Mouse (Mus musculus) limb, embryonic 14.5 days (tissue): ENCODE data around the gene F2rl2. TPM values are rescaled to one million over a fixed set of nuclear protein-coding genes. Genes with fewer than 3 reads are reported as not detected.

ENCODE experiments used
- ATAC-seq: fragments of 200-750 bp; cut with Nextera tagmentation; 2 replicates; pipeline ENCODE4 v1.8.0; 2017; ENCODE audit warnings: low read depth, moderate number of reproducible peaks, moderate TSS enrichment; ENCODE audit not compliant: low FRiP score
- DNase-seq: peaks from one replicate; pipeline ENCODE4 v3.0.0-alpha.2; 2015; ENCODE audit warnings: low spot score
- H3K27ac ChIP-seq: fragments of 300-500 bp; sonication (generic); replicated peaks from 2 replicates; pipeline ENCODE4 v1.5.1; 2014; ENCODE audit warnings: low read depth, mild to moderate bottlenecking, low read length, moderate library complexity, mixed read lengths
- H3K27me3 ChIP-seq: fragments of 300-500 bp; sonication (generic); 2 replicates; pipeline ENCODE4 v1.6.1; 2014; ENCODE audit warnings: low read length, mixed read lengths; ENCODE audit not compliant: control insufficient read depth, insufficient read depth
- H3K36me3 ChIP-seq: fragments of 300-500 bp; sonication (generic); 2 replicates; pipeline ENCODE4 v1.6.1; 2014; ENCODE audit warnings: mild to moderate bottlenecking, low read length, moderate library complexity, mixed read lengths; ENCODE audit not compliant: control insufficient read depth, insufficient read depth
- H3K4me1 ChIP-seq: fragments of 300-500 bp; sonication (generic); 2 replicates; pipeline ENCODE4 v1.6.1; 2014; ENCODE audit warnings: antibody characterized with exemption, low read length, mixed read lengths; ENCODE audit not compliant: control insufficient read depth, insufficient read depth
- H3K4me2 ChIP-seq: fragments of 300-500 bp; sonication (generic); replicated peaks from 2 replicates; pipeline ENCODE4 v1.6.1; 2014; ENCODE audit warnings: low read depth, mild to moderate bottlenecking, low read length, moderate library complexity; ENCODE audit not compliant: severe bottlenecking
- H3K4me3 ChIP-seq: fragments of 300-500 bp; sonication (generic); replicated peaks from 2 replicates; pipeline ENCODE4 v1.5.1; 2014; ENCODE audit warnings: low read length
- H3K9ac ChIP-seq: fragments of 300-500 bp; sonication (generic); 2 replicates; pipeline ENCODE4 v1.6.1; 2014; ENCODE audit warnings: mild to moderate bottlenecking, low read depth, low read length, moderate library complexity; ENCODE audit not compliant: severe bottlenecking
- H3K9me3 ChIP-seq: fragments of 300-500 bp; sonication (generic); 2 replicates; pipeline ENCODE4 v1.6.1; 2016; ENCODE audit warnings: low read length; ENCODE audit not compliant: control insufficient read depth
- POLR2A ChIP-seq: fragments of 200-500 bp; IDR thresholded peaks from 2 replicates; pipeline ENCODE4 v1.8.0; 2012; ENCODE audit warnings: inconsistent platforms, mild to moderate bottlenecking, moderate library complexity, borderline replicate concordance; ENCODE audit not compliant: insufficient read depth, insufficient read length; ENCODE audit errors: extremely low read depth
- WGBS: fragments of 180-500 bp; shearing (Covaris S2); extraction: QIAGEN DNeasy Blood & Tissue Kit; methylation state at CpG from one replicate; pipeline ENCODE4 v1.1.7; 2014; 5-methylcytosine and 5-hydroxymethylcytosine counted together
- polyA plus RNA-seq, 2 experiments: library from polyadenylated mRNA; depleted of rRNA in 1 of 2; stranded (reverse) in 1 of 2; unstranded in 1 of 2; fragments of >200 nt; fragmentation: Nextera tagmentation in 1 of 2; extraction: Ambion mirVana in 1 of 2; gene quantifications; 2 replicates each; pipeline versions ENCODE4 v1.2.1 to v1.2.3; 2012 to 2014

The F2rl2 gene
- polyA plus RNA-seq, 2 experiments = 0.16 to 0.33 TPM

DNA sequence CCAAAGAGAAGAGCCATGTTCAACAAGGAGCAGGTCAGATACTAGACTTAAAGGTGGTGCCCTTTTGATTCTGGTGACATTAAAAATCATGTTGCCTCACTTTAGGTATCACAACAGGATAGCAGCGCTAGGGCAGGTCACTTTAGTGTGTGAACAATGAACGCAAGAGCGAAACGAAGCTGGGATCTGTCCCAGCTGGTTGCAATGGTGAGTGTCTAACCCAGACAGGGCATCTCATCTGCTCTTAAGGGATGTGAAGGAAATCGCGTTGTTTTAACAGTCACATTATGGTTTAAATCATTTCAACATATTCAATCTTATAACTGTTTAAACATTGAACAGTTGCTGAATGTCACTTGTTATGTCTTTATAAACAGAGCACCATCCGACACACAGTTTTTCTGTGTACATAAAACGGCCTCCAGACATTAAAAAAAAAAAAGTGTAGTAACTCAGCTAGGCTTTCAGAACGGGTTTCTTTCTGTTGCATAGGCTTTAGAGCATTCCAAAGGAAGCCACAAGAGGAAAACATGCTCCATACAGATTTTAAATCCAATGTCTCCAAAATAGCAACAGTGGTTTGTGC lies 46.3 kb downstream of the F2rl2 start:
- ATAC-seq (no peak), DNase-seq (no peak)
- no peak overlapping the region for H3K4me2 ChIP-seq
- no peak overlapping the region for H3K9ac ChIP-seq
- H3K27ac ChIP-seq = no peak overlapping the region
- H3K27me3 ChIP-seq = no peaks in the 10 kb centered on the region
- H3K9me3 ChIP-seq = no peaks in the 10 kb centered on the region
- peaks cover 37% of the 10 kb centered on the region for H3K4me1 ChIP-seq
- H3K36me3 ChIP-seq = no peaks in the 10 kb centered on the region
- no peak overlapping the region for H3K4me3 ChIP-seq
- no peak for TF ChIP-seq POLR2A
- WGBS = 64% methylated on average over 9 of the region's 9 CpGs

DNA sequence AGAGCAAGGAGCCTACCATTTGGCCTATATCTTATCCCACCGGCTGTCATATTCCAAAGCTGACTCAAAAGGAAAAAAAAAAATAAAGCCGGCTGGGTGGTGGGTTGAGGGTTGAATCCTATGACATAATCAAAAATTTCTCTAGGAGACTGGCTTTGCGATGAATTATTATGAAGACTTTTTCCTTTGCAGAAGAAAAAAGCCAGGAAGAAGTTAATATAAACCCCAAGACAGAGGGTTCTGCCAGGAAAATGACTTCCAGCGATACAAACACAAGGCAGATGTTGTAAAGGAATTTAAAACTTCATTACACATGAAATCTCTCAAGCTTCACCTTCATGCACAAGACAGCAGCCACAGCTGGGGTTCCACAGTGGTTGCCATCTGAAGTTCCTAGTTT lies 48.8 kb downstream of the F2rl2 start:
- Histone ChIP-seq H3K4me1 (peaks cover 34% of the 10 kb centered on the region), H3K27me3 (no peaks in the 10 kb centered on the region), H3K9ac (no peak overlapping the region), H3K4me3 (no peak overlapping the region), H3K9me3 (no peaks in the 10 kb centered on the region), H3K27ac (no peak overlapping the region), H3K36me3 (no peaks in the 10 kb centered on the region), H3K4me2 (no peak overlapping the region)
- 56% methylated on average over 4 of the region's 4 CpGs for WGBS
- ATAC-seq = peak; percentile 37; the same call in 1 of the 2 replicates
- peak; percentile 59 for DNase-seq
- no peak for TF ChIP-seq POLR2A

DNA sequence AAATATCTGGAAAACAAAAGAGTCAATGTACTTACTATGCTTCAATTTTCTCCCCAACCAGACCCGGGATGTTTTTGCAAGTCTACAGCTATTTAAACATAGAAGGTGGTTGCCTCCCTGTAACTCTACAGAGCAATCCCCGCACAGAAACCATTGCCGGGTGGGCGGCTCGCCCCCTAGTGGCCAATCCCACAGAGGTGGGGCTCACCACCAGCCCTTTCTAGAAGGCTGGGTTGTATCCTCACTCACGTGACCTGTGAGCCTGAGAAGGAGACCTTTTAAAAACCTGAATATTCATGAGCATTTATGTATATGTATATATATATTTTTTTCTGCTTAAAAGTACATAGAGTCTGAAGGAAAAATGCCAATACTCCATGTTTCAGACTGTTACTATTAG lies 49.9 kb downstream of the F2rl2 start:
- H3K27ac ChIP-seq = no peak overlapping the region
- WGBS = 14% methylated on average over 6 of the region's 6 CpGs
- H3K9ac ChIP-seq = no peak overlapping the region
- 0 out of 2 replicates have a peak, but pooled peaks have one; percentile 34 for ATAC-seq
- H3K36me3 ChIP-seq = no peaks in the 10 kb centered on the region
- peak; percentile 40 for DNase-seq
- no peaks in the 10 kb centered on the region for H3K27me3 ChIP-seq
- H3K9me3 ChIP-seq = no peaks in the 10 kb centered on the region
- peaks cover 30% of the 10 kb centered on the region for H3K4me1 ChIP-seq
- no peak overlapping the region for H3K4me2 ChIP-seq
- H3K4me3 ChIP-seq = no peak overlapping the region
- TF ChIP-seq POLR2A = no peak

DNA sequence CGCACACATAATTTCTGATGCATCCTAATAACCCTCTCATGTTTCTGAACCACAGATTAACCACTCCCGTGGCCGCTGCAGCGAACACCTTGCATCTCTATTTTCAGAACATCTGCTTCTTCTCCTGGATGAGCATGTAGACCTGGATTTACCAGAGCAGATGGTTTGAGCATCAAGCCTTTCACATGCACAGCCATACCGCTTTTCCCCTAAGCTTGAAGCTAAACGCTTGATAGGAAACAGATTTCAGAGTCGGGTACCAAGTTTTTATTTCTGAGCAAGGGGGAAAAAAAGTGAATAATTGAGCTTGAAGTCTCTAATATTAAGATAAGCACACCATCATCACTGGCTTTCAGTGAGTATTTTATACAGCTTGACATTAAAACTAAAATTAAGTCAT lies 50.4 kb downstream of the F2rl2 start:
- no peak for TF ChIP-seq POLR2A
- no peaks in the 10 kb centered on the region for H3K9me3 ChIP-seq
- H3K4me2 ChIP-seq = no peak overlapping the region
- no peaks in the 10 kb centered on the region for H3K36me3 ChIP-seq
- H3K4me3 ChIP-seq = no peak overlapping the region
- H3K9ac ChIP-seq = no peak overlapping the region
- ATAC-seq (no peak), DNase-seq (no peak)
- H3K27ac ChIP-seq = no peak overlapping the region
- WGBS = 46% methylated on average over 7 of the region's 7 CpGs
- H3K4me1 ChIP-seq = peaks cover 30% of the 10 kb centered on the region
- H3K27me3 ChIP-seq = no peaks in the 10 kb centered on the region

DNA sequence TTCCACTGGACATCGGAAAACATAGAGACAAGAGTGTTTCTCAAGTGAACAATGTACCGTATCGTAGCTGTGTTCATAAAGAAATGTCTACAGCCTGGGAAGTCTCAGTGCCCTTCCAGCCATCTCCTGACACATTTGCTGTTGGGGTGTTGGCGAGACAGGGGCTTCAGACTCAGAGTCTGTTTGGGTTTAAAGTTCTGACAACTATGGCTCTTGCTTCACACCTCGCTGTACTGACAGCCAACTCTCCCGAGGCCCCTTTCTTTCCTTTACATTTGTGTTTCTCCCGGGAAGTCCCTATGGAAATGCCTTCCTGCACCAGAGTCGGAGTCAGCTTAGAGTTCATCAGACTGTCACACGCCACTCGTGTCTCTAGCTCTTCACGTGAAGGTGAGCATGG lies 50.9 kb downstream of the F2rl2 start:
- 70% methylated on average over 11 of the region's 11 CpGs for WGBS
- Histone ChIP-seq H3K36me3 (no peaks in the 10 kb centered on the region), H3K27me3 (no peaks in the 10 kb centered on the region), H3K27ac (no peak overlapping the region), H3K9me3 (no peaks in the 10 kb centered on the region), H3K4me3 (no peak overlapping the region), H3K4me2 (no peak overlapping the region), H3K9ac (no peak overlapping the region), H3K4me1 (peaks cover 27% of the 10 kb centered on the region)
- no peak for TF ChIP-seq POLR2A
- DNase-seq = no peak
- ATAC-seq = no peak

Other genes starting within 250 kb of the F2rl2 start
- not detected in 2 replicates for gene S100z, start 218.1 kb upstream of the F2rl2 start, polyA plus RNA-seq (2012; rRNA removed)
- not detected in 2 replicates for gene S100z, start 218.1 kb upstream of the F2rl2 start, polyA plus RNA-seq (2014; fragmentation: Nextera tagmentation; extraction: Ambion mirVana)
- 6.8 and 8.1 TPM in 2 replicates for gene F2rl1, start 171.6 kb upstream of the F2rl2 start, polyA plus RNA-seq (2012; rRNA removed)
- 2.7 and 4.0 TPM in 2 replicates for gene F2rl1, start 171.6 kb upstream of the F2rl2 start, polyA plus RNA-seq (2014; fragmentation: Nextera tagmentation; extraction: Ambion mirVana)
- 38.5 and 48.0 TPM in 2 replicates for gene F2r, start 78.4 kb upstream of the F2rl2 start, polyA plus RNA-seq (2012; rRNA removed)
- gene F2r, start 78.4 kb upstream of the F2rl2 start, polyA plus RNA-seq (2014; fragmentation: Nextera tagmentation; extraction: Ambion mirVana) = 77.2 and 84.0 TPM in 2 replicates
- gene Iqgap2, start 195.1 kb downstream of the F2rl2 start, polyA plus RNA-seq (2012; rRNA removed) = 8.7 and 12.7 TPM in 2 replicates
- 10.5 and 12.8 TPM in 2 replicates for gene Iqgap2, start 195.1 kb downstream of the F2rl2 start, polyA plus RNA-seq (2014; fragmentation: Nextera tagmentation; extraction: Ambion mirVana)